In genomic region chr7:110615151-110615631, GRCm38 (mm10) we compare ENCODE assay signal across 8 mouse cellular contexts. TPM values are rescaled to one million over a fixed set of nuclear protein-coding genes. Genes with fewer than 3 reads are reported as not detected.
DNase-seq lines count a peak whose midpoint lies in the region; ATAC-seq lines count a peak whose summit lies in the region.

No protein-coding gene starts in this region.

- peak overlapping the region; percentile 77 for H3K4me2 ChIP-seq in intestine, embryonic 14.5 days (ENCODE audit: low read length)
- H3K4me2 ChIP-seq in stomach, embryonic 16.5 days (ENCODE audit: low read depth, low read length): peak overlapping the region; percentile 81

- no peaks in the 10 kb centered on the region for H3K36me3 ChIP-seq in intestine, embryonic 14.5 days (ENCODE audit: control insufficient read depth, insufficient read depth, low read length)
- no peaks in the 10 kb centered on the region for H3K36me3 ChIP-seq in stomach, embryonic 16.5 days (ENCODE audit: control insufficient read depth, insufficient read depth, low read length)

- DNase-seq in embryo, embryonic 10 days (ENCODE audit: low spot score): peak; percentile 49
- no peak for DNase-seq in embryo, embryonic 9.5 days (ENCODE audit: extremely low spot score)
- peak; percentile 60 for DNase-seq in cerebellum, adult 9-11 months
- DNase-seq in gastrocnemius, postnatal 25 days: peak; percentile 61
- DNase-seq in intestine, embryonic 14.5 days (ENCODE audit: low spot score): peak; percentile 85
- peak; percentile 66 for DNase-seq in left cerebral cortex, postnatal 36 days (ENCODE audit: low spot score in 2 of 2)
- peak; percentile 54 for DNase-seq in mesoderm, embryonic 11.5 days (ENCODE audit: low read depth, low spot score)

- peak; percentile 25; the same call in 1 of the 2 replicates for ATAC-seq in intestine, embryonic 14.5 days (replicated peaks; ENCODE audit: low FRiP score, low TSS enrichment, low read depth)
- peak; percentile 30; the same call in 1 of the 2 replicates for ATAC-seq in stomach, embryonic 16.5 days (ENCODE audit: insufficient read depth, low FRiP score)

- peaks cover 38% of the 10 kb centered on the region for H3K4me1 ChIP-seq in intestine, embryonic 14.5 days (replicated peaks; ENCODE audit: control insufficient read depth, insufficient read depth, low read length)
- peaks cover 21% of the 10 kb centered on the region for H3K4me1 ChIP-seq in stomach, embryonic 16.5 days (ENCODE audit: control insufficient read depth, insufficient read depth, low read length)

- no peaks in the 10 kb centered on the region for H3K27me3 ChIP-seq in intestine, embryonic 14.5 days (replicated peaks; ENCODE audit: control insufficient read depth, insufficient read depth, low read length)
- no peaks in the 10 kb centered on the region for H3K27me3 ChIP-seq in stomach, embryonic 16.5 days (ENCODE audit: control insufficient read depth, insufficient read depth, low read length)

- intact Hi-C loops in left cerebral cortex, postnatal 36 days (cut with DNase I): no loop called here

- WGBS in intestine, embryonic 14.5 days: under 1% methylated on average over 20 of the region's 20 CpGs
- WGBS in stomach, embryonic 16.5 days: under 1% methylated on average over 20 of the region's 20 CpGs

- no peaks in the 10 kb centered on the region for H3K9me3 ChIP-seq in intestine, embryonic 14.5 days (ENCODE audit: control insufficient read depth, low read length)
- H3K9me3 ChIP-seq in stomach, embryonic 16.5 days (replicated peaks; ENCODE audit: control insufficient read depth, low read length): no peaks in the 10 kb centered on the region

- peak overlapping the region; percentile 96 for H3K9ac ChIP-seq in intestine, embryonic 14.5 days (ENCODE audit: low read length)
- peak overlapping the region; percentile 96 for H3K9ac ChIP-seq in stomach, embryonic 16.5 days (ENCODE audit: low read length)

- H3K27ac ChIP-seq in intestine, embryonic 14.5 days (ENCODE audit: low read depth): peak overlapping the region; percentile 99
- H3K27ac ChIP-seq in stomach, embryonic 16.5 days (ENCODE audit: low read length): peak overlapping the region; percentile 99

- H3K4me3 ChIP-seq in intestine, embryonic 14.5 days (ENCODE audit: low read depth, low read length): peak overlapping the region; percentile 86
- peak overlapping the region; percentile 91 for H3K4me3 ChIP-seq in stomach, embryonic 16.5 days (replicated peaks; ENCODE audit: low read length)

RNA-seq across cellular contexts. Expression of gene Sbf2, which starts 0.5 kb away (rescaled TPM):
- total RNA-seq in gastrocnemius, postnatal 25 days (2021): 10 to 100 TPM; 11.2 to 12.4 TPM
- polyA plus RNA-seq in intestine, embryonic 14.5 days (2014; fragmentation: Nextera tagmentation; extraction: Ambion mirVana): 37.6 and 39.8 TPM in 2 replicates
- 10 to 100 TPM; 46.1 to 69.2 TPM for total RNA-seq in left cerebral cortex, postnatal 36 days (2021)
- polyA plus RNA-seq in stomach, embryonic 16.5 days (2015; fragmentation: Nextera tagmentation; extraction: Ambion mirVana): 28.4 and 31.6 TPM in 2 replicates

RNA-seq across cellular contexts. Expression of gene Adm, which starts 12.3 kb away (rescaled TPM):
- total RNA-seq in gastrocnemius, postnatal 25 days (2021): 1 to 10 TPM; 3.1 to 3.4 TPM
- polyA plus RNA-seq in intestine, embryonic 14.5 days (2014; fragmentation: Nextera tagmentation; extraction: Ambion mirVana): 1.5 and 2.1 TPM in 2 replicates
- total RNA-seq in left cerebral cortex, postnatal 36 days (2021): 1 to 10 TPM; 2.4 to 2.9 TPM
- polyA plus RNA-seq in stomach, embryonic 16.5 days (2015; fragmentation: Nextera tagmentation; extraction: Ambion mirVana): 4.1 and 4.6 TPM in 2 replicates
